Mouse (Mus musculus) cortical plate, adult 2 months (tissue): Measurements from ENCODE around the gene Rad9a. TPM values are rescaled to one million over a fixed set of nuclear protein-coding genes. Genes with fewer than 3 reads are reported as not detected.
A peak's percentile ranks its signal among the peaks of the same experiment; 100 is the strongest.

Source experiments
- H3K27ac ChIP-seq: fragments of 200-500 bp; 2 replicates; pipeline ENCODE4 v1.5.1; 2012; ENCODE audit warnings: low read length, control low read depth, inconsistent platforms; ENCODE audit not compliant: insufficient read depth
- H3K4me1 ChIP-seq: fragments of 200-500 bp; 2 replicates; pipeline ENCODE4 v1.6.1; 2011; ENCODE audit warnings: low read length; ENCODE audit not compliant: control insufficient read depth, insufficient read depth
- H3K4me3 ChIP-seq: fragments of 200-500 bp; 2 replicates; pipeline ENCODE4 v1.5.1; 2011; ENCODE audit warnings: mild to moderate bottlenecking, low read length, control low read depth; ENCODE audit not compliant: insufficient read depth
- CTCF ChIP-seq: fragments of 200-500 bp; IDR thresholded peaks from 2 replicates; pipeline ENCODE4 v1.5.1; 2011; ENCODE audit warnings: mild to moderate bottlenecking, control low read depth, low read length; ENCODE audit not compliant: insufficient read depth; ENCODE audit errors: extremely low read depth
- POLR2A ChIP-seq: fragments of 200-500 bp; IDR thresholded peaks from 2 replicates; pipeline ENCODE4 v1.6.1; 2011; ENCODE audit warnings: mild to moderate bottlenecking, low read length, control low read depth; ENCODE audit not compliant: insufficient read depth; ENCODE audit errors: extremely low read depth
- polyA plus RNA-seq: library from polyadenylated mRNA; depleted of rRNA; stranded (reverse); fragments of >200 nt; gene quantifications from 2 replicates; pipeline ENCODE4 v1.2.3, GENCODE M21; 2012

Gene Rad9a
- polyA plus RNA-seq, 1 experiment: 18.4 TPM

DNA sequence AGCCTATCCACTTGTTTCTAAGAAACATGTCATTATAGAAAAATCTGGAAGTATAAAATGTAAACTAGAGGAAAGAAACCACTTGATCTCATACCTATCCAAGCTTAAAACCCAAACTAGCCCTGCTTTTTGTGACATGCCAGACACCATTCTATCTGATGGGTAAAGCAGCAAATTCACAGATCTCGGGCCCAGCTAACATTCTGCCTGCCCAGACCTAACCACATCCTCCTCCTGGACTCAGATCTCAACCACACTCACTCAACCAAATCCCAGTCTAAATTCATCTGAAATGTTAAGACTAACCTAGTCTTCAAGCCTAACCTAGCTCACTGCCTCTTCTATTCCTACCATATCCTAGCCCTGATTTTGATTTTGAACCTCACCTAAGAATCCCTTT is 17.3 kb upstream of the Rad9a start:
- TF ChIP-seq CTCF: no peak
- TF ChIP-seq POLR2A: no peak
- Histone ChIP-seq H3K4me3 (no peak overlapping the region), H3K27ac (no peak overlapping the region), H3K4me1 (no peaks in the 10 kb centered on the region)

DNA sequence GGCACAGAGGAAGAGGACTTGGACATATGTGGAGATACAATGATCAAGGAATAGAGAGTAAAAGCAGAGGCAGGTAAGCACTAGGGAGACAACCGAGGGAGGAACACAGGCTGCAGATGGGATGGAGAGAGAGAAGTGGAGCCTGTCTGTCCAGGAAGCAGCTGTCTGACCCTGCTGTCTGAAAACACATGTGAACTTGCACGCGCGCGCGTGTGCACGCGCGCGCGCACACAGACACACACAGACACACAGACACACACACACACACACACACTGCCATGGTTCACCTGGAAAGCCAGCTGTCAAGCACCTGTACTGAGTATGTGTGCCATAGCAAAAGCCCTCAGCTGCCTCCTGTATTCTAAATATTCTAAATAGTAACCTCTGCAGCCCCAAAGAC is 16.8 kb upstream of the Rad9a start:
- no peak overlapping the region for H3K27ac ChIP-seq
- TF ChIP-seq CTCF (no peak), POLR2A (no peak)
- H3K4me3 ChIP-seq: no peak overlapping the region
- no peaks in the 10 kb centered on the region for H3K4me1 ChIP-seq

GRCm38 (mm10) chr19:4217855-4218254 is 16.4 kb upstream of the Rad9a start:
- Histone ChIP-seq H3K27ac (no peak overlapping the region), H3K4me1 (no peaks in the 10 kb centered on the region), H3K4me3 (no peak overlapping the region)
- TF ChIP-seq POLR2A: no peak
- no peak for TF ChIP-seq CTCF

DNA sequence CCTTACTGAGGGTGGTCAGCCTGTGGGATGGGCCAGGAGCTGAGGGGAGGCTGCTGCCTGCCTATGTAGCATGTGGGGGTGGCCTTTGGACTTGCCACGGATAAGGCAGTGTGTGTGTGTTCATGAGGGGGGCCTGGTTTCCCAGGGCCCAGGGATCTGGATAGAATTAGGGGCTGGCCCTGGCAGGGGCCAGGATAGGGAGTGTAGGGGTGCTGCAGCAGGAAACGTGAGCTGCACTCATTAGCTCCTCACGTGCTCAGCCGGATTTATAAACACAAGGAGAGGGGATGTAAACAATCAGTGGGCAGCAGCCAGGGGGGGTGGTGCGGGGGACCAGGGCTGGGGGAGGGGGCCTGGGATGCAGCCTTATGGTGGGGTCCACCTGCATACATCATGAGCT is 15.7 kb upstream of the Rad9a start:
- H3K4me1 ChIP-seq: no peaks in the 10 kb centered on the region

DNA sequence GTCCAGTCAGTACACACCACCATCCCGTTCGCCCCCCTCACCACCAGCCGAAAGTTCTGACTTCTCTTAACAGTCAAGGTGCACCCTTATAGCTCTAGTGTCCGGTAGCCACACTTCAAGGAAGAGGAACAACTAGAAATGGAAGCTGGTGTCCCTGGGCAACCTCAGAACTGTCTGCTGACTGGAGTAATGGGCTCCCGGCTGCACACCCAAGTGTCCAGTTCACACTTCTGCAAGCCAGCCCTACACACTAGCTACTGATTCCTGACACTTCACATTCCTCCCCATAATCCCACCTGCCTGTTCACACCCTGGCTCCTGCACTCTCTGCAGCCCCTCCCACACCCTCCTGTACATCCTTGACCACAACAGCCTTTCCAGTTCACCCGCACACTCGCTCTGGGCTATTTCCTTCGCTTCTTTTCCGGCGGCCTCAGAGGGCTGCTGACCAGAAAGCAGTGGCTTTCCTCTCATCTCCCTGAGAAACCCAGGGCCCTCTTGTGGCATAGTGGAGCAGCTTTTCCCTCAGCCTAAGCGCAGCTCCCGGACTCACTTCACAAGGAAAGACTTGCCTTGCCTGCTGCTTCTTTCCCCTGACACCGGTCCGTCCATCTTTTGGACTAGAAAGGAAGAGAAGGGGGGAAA is 14.7 kb upstream of the Rad9a start:
- H3K27ac ChIP-seq: no peak overlapping the region
- H3K4me3 ChIP-seq: peak overlapping the region; percentile 22; the same call in 1 of the 2 replicates
- no peaks in the 10 kb centered on the region for H3K4me1 ChIP-seq
- no peak for TF ChIP-seq POLR2A
- peak; percentile 46 for TF ChIP-seq CTCF

More for the DNA sequence above, 15.7 kb upstream of the Rad9a start:
- TF ChIP-seq CTCF: no peak
- no peak for TF ChIP-seq POLR2A
- Histone ChIP-seq H3K4me3 (no peak overlapping the region), H3K27ac (0 out of 2 replicates have a peak overlapping the region, but pooled peaks have one; percentile 6)

DNA sequence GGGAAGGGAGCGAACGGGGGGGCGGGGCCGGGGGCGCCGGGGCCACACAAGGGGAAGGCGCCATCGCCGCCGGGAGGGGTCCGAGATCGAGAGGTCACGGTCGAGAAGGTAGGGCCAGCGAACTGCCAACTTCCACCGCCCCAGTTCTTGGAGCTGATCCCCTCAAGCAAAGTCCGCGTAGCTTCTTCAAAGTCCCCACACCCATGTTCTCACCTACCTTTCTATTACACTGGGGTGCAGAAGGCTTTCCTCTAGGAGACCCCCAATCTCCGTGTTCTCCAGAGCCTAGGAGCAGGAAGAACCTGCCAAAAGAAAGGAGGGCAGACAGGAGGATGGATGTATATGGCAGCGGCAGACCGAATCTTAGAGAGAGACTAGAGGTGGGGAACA is 14.0 kb upstream of the Rad9a start:
- peak overlapping the region; percentile 22 for H3K4me3 ChIP-seq
- TF ChIP-seq CTCF (no peak), POLR2A (no peak)
- no peaks in the 10 kb centered on the region for H3K4me1 ChIP-seq
- no peak overlapping the region for H3K27ac ChIP-seq

GRCm38 (mm10) chr19:4214771-4215450 is 13.4 kb upstream of the Rad9a start:
- no peak for TF ChIP-seq POLR2A
- TF ChIP-seq CTCF: no peak
- Histone ChIP-seq H3K27ac (no peak overlapping the region), H3K4me3 (peak overlapping the region; percentile 16; the same call in 1 of the 2 replicates), H3K4me1 (no peaks in the 10 kb centered on the region)

- Histone ChIP-seq H3K4me3 (peak within 1 kb of the TSS; percentile 16; the same call in 1 of the 2 replicates), H3K4me1 (no peaks in the 10 kb centered on the region), H3K27ac (no peak within 1 kb of the TSS)
- TF ChIP-seq POLR2A: no peak
- no peak for TF ChIP-seq CTCF
Observed at GRCm38 (mm10) chr19:4214071-4214770, 12.8 kb upstream of the Rad9a start, which contains the start of the genes Clcf1 and AC109138.7. TSS of gene Clcf1 (plus strand) at chr19:4214238. TSS of gene AC109138.7 (plus strand) at chr19:4214357.

- Histone ChIP-seq H3K4me3 (no peak overlapping the region), H3K27ac (no peak overlapping the region), H3K4me1 (no peaks in the 10 kb centered on the region)
- no peak for TF ChIP-seq POLR2A
- no peak for TF ChIP-seq CTCF
Observed at GRCm38 (mm10) chr19:4213524-4213974, 12.1 kb upstream of the Rad9a start.
